17 mouse cellular contexts compared by ENCODE assay signal in genomic region chr19:55912813-55913212, GRCm38 (mm10).
DNase-seq lines count a peak whose midpoint lies in the region; ATAC-seq and TF ChIP-seq lines count a peak whose summit lies in the region.
"Had no signal": no experiment of that assay in that cellular context is flagged by ENCODE, and none has a peak within 500 bp of the region (broad histone marks: within the 10 kb centered on the region; RNA-seq: fewer than 3 reads in every experiment).

No protein-coding gene starts in this region.

- no peak overlapping the region for H3K4me3 ChIP-seq in kidney, adult 2 months (ENCODE audit: insufficient read depth, low read depth, low read length)
- no peak overlapping the region for H3K4me3 ChIP-seq in E14TG2a.4 (replicated peaks; ENCODE audit: low read length)
- no peak overlapping the region for H3K4me3 ChIP-seq in midbrain, embryonic 16.5 days (ENCODE audit: low read depth, low read length)
- H3K4me3 ChIP-seq: heart, embryonic 13.5 days; liver, embryonic 13.5 days; stomach, embryonic 15.5 days had no signal

- WGBS in kidney, adult 2 months = 94% methylated on average over 8 of the region's 8 CpGs
- 91% methylated on average over 8 of the region's 8 CpGs for WGBS in midbrain, embryonic 16.5 days

- H3K36me3 ChIP-seq in kidney, adult 2 months (ENCODE audit: control insufficient read depth, insufficient read depth, low read length) = no peaks in the 10 kb centered on the region; the same call in 1 of the 2 replicates
- no peaks in the 10 kb centered on the region for H3K36me3 ChIP-seq in E14TG2a.4 (ENCODE audit: insufficient read depth, low read length)
- peaks cover 4% of the 10 kb centered on the region; the same call in 1 of the 2 replicates for H3K36me3 ChIP-seq in midbrain, embryonic 16.5 days (ENCODE audit: control insufficient read depth, insufficient read depth, low read length)

- H3K9me3 ChIP-seq in E14TG2a.4 (ENCODE audit: low read length) = no peaks in the 10 kb centered on the region
- peaks cover 2% of the 10 kb centered on the region; the same call in 1 of the 2 replicates for H3K9me3 ChIP-seq in midbrain, embryonic 16.5 days (replicated peaks; ENCODE audit: control insufficient read depth, low read length, poor library complexity, severe bottlenecking)
- H3K9me3 ChIP-seq: heart, embryonic 13.5 days; stomach, embryonic 15.5 days had no signal

- ATAC-seq in midbrain, embryonic 16.5 days = no peak
- ATAC-seq: Patski had no signal

- H3K9ac ChIP-seq in midbrain, embryonic 16.5 days (ENCODE audit: low read depth, low read length) = no peak overlapping the region
- H3K9ac ChIP-seq: heart, embryonic 13.5 days; liver, embryonic 13.5 days; stomach, embryonic 15.5 days had no signal

- no peak overlapping the region for H3K4me2 ChIP-seq in midbrain, embryonic 16.5 days (ENCODE audit: low read length)
- H3K4me2 ChIP-seq: heart, embryonic 13.5 days; liver, embryonic 13.5 days; stomach, embryonic 15.5 days had no signal

- no peak overlapping the region for H3K27ac ChIP-seq in kidney, adult 2 months (ENCODE audit: insufficient read depth, low read depth, low read length)
- H3K27ac ChIP-seq in midbrain, embryonic 16.5 days (ENCODE audit: low read length) = peak overlapping the region; percentile 77
- H3K27ac ChIP-seq: heart, embryonic 13.5 days; liver, embryonic 13.5 days; stomach, embryonic 15.5 days had no signal

- H3K4me1 ChIP-seq in kidney, adult 2 months (ENCODE audit: control insufficient read depth, insufficient read depth, low read length) = no peaks in the 10 kb centered on the region
- 0 out of 2 replicates have a peak, but pooled peaks cover 6% of the 10 kb centered on the region for H3K4me1 ChIP-seq in E14TG2a.4 (replicated peaks; ENCODE audit: low read depth, low read length)
- H3K4me1 ChIP-seq in midbrain, embryonic 16.5 days (ENCODE audit: control insufficient read depth, insufficient read depth, low read length) = peaks cover 41% of the 10 kb centered on the region

- H3K27me3 ChIP-seq in kidney, adult 2 months (replicated peaks; ENCODE audit: control insufficient read depth, insufficient read depth, low read length) = no peaks in the 10 kb centered on the region
- H3K27me3 ChIP-seq in E14TG2a.4 (ENCODE audit: insufficient read depth, low read length) = no peaks in the 10 kb centered on the region
- H3K27me3 ChIP-seq in midbrain, embryonic 16.5 days (ENCODE audit: control insufficient read depth, insufficient read depth, low read depth, low read length) = no peaks in the 10 kb centered on the region
- H3K27me3 ChIP-seq: heart, embryonic 13.5 days; liver, embryonic 13.5 days; Patski; stomach, embryonic 15.5 days had no signal

- DNase-seq in kidney, adult 2 months = no peak
- no peak for DNase-seq in kidney, postnatal 4 days
- peak; percentile 52 for DNase-seq in ES-CJ7 (ENCODE audit: low read depth, low spot score)
- DNase-seq in frontal cortex, postnatal 25 days (ENCODE audit: low spot score in 2 of 2) = no peak
- no peak for DNase-seq in ovary, postnatal 14 days (ENCODE audit: low spot score)
- DNase-seq: cerebellum, postnatal 10 days; embryo, embryonic 11 days; heart, postnatal 36 days; kidney, adult 9 months; kidney, postnatal 36 days; liver, embryonic 13.5 days; spleen, adult 18-20 months had no signal

- TF ChIP-seq POLR2A in kidney, adult 2 months (IDR thresholded peaks at IDR 0.05; ENCODE audit: low read depth, low read length) = no peak

- 0 out of 2 replicates have a peak, but pooled peaks have one; percentile 6 for TF ChIP-seq CTCF in kidney, adult 2 months (conservative IDR thresholded peaks at IDR 0.05; ENCODE audit: insufficient read depth, insufficient read length, low read depth, low read length)
- peak; percentile 40 for TF ChIP-seq CTCF in E14TG2a.4 (conservative IDR thresholded peaks at IDR 0.05; ENCODE audit: low read length)
